Mouse (Mus musculus) spleen, adult 12 weeks (tissue): Measurements from ENCODE around the gene Mtfr2.

Source experiments
- DNase-seq: peaks from one replicate; pipeline ENCODE4 v3.0.0; 2022; ENCODE audit warnings: low spot score

Mtfr2 gene

DNA sequence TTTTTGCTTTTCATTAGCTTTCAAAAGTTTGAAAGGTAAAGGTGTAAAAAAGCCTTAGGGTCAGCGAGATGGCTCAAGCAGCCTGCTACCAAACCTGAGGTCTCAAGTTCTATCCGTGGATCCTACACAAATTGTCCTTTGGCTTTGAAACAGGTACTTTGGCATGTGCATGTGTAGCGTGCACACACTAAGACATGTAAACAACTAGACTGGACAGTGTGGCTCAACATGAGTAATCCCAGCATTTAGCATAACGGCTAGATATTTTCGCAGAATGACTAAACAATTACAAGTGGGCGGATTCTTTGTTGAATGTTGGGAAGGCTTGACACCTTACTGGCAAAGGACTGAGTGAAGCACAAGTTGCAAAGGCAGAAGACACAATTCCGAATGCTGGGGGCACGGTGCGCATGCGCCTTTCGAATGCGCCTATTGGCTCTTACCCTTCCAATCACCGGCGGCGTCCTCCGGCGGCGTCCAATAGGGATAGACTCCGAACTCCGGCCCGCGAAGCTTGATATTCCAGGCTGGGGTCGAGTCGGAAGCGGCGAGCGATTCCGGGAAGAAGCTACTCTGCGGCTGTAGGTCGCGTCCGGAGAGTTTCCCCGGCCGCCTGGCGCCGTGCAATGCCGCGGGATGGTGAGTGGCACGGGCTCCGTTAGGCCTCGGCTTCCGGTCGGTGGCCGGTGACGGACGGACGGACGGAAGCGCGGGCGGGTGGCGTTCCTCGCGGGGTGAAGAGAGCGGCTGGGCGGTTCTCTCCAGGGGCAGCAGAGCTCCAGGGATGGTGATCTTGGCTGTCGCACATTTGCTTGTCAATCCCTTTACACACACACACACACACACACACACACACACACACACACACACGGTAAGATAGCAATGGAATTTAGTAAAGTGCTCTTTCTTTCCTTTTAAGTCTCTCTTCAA is at the start of gene Mtfr2:
TSS of gene Mtfr2 (plus strand) at position 486 of the 930 bp plus-strand sequence.
- peak; percentile 91 for DNase-seq

DNA sequence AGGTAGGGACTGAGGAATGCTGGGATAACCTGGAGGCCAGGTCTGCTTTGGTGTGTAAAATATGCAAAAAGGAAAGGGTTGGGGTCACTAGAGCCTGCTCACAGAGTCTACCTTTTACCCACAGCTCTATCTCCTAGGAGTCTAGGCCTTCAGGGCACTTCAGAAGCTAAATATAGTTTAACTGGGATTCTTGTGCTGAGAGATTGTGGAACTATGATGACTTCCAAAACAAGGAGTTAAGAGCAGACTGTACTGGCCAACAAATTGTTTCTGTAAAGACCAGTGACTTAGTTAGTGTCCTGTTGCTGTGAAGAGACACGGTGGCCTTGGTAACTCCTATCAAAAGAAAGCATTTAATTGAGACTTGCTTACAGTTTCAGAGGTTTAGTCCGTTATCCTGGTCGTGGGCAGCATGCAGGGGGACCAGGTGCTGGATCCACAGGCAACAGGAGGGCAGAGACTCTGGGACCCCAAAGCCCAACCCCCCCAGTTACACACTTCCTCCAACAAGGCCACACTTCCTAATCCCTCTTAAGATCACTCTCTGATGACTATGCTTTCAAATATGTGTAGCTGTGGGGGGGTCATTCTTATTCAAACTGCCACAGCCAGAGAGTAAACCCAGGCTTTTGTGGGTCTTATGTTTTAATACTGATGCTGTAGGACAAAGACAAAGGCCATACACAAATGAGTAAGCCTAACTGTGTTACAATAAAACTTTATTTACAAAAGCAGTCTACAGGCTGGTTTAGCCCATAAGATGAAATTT is 49.2 kb upstream of the Mtfr2 start:
- DNase-seq: no peak

DNA sequence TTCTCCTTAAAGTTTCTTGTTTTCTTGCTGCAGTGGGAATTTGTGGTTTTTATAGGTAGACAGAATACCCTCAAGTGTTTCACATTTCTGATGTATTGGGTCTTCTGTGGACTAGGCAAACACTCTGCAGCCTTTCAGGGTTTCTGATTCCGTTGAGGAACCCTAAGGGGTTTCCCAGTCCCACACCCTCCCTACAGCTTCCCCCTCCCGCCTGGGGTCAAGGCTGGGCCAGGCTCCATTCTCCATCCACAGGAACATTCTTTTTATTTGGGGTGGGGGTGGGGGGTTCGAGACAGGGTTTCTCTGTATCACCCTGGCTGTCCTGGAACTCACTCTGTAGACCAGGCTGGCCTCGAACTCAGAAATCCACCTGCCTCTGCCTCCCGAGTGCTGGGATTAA is 48.5 kb upstream of the Mtfr2 start:
- no peak for DNase-seq

DNA sequence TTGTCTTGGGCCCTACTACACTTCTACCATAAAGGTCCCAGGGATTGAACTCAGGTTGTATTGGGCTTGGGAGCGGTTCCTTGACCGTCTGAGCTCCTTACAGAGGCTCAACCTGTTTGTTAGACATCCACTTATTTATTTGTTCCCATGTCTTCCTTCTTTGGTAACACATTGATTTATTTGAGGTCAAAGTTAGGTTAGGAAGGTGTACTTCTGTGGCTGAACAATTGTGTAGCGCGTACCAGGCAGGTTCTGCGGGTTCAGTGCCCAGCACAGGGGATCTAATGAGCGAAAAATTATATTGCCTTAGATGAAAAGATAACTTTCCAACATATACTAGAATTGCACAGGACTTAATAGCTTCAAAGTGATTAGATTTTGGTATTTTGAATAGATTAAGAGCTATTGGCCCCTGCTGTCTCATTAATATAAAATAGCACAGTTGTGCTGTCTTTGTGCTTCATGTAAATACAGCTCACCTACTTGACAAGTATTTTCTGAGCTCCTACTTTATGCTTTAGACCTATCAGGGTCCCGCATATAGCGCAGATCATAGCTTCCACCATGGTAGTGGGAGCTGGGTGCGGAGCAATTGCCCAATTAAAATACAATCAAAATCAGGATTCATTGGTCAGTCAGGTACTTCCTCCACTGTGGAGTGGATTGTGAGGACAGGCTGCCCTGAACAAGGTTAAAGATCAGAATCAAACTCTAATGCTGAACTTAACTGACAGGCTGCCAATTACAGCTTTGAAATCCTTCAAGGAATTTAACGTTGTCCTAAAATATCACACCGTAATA is 36.4 kb upstream of the Mtfr2 start:
- DNase-seq: no peak

DNA sequence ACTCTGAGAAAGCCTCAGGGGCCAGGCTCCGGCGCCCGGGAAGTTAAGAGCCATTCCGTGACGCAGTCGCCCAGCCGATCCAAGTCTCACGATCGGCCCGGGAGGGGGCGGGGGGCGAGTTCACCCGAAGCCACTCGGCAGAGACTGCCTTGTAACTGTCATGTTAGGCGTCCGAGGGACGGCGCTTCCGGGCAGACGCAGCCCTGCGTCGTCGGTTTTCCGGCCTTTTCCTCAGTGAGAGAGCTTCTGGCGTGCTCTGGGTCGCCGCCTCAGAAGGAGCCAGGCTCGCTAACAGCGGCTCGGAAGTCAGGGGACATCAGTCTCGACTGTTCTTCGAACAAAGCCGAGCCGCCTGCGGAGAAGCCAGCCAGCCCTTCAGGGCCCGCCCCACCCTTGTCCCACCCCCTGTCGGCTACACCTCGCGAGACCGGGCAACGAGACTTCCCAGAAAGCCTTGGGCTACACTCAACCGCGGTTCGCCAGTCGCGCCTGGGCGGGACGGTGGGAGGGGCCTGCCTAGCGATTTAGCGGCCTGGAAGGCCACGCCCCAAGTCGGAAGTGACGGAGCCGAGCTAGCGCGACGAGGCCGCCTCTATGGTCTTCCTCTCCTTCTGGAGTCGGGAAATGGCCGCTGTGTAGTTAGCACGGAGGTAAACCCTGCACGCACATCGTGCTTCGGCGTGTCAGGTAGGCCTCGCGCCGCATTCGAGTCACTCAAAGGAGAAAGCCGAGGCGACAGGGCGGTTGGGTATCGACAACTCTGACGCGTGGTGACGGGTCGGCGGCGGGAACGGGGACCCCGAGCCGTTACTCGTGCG is 35.4 kb upstream of the Mtfr2 start, which contains the start of gene Bclaf1:
TSS of gene Bclaf1 (plus strand) at position 552 of the 818 bp plus-strand sequence.
- peak; percentile 99 for DNase-seq

DNA sequence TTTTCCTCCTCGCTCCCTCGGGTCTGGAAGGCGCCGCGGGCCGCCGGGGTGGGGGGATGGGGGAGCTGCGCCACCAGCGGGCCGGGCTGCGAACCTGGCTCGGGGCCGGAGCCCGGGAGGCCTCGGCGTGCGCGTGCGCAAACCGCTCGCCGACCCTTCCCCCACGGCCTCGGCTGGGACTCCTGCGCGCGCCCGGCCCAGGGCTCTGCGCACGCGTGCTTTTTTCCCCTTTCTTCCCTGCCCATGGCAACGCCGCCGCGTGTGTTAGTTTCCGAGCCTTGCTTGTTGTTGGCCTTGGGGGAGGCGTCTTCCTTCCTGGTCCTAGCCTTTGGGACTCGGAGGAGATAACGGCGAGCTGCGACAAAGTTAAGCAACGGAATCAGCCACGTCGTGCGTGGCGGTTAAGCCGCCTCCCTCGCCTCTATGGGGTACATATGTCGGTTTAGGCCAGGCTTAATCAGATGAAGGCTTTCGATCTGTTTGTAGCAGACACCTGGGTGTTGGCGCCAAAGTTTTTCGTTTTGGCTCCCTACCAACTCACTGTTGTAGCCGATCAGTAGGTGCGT is 34.8 kb upstream of the Mtfr2 start:
- DNase-seq: peak; percentile 77

DNA sequence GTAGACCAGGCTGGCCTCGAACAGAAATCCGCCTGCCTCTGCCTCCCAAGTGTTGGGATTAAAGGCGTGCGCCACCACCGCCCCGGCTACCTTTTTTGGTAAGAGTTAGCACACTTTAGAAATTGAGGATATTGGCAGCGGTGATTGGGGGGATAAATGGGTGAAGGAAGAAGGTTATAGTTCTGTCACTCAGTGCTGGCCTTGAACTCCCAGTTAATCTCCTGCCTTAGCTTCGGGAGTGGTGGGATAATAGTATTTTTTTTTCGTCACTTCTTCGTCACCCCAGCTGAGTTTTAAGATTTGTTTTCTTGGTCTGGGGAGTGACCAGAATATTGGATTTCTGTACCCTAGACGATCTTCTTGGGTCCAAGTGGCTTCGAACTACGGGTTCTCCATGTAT is 34.1 kb upstream of the Mtfr2 start:
- no peak for DNase-seq

DNA sequence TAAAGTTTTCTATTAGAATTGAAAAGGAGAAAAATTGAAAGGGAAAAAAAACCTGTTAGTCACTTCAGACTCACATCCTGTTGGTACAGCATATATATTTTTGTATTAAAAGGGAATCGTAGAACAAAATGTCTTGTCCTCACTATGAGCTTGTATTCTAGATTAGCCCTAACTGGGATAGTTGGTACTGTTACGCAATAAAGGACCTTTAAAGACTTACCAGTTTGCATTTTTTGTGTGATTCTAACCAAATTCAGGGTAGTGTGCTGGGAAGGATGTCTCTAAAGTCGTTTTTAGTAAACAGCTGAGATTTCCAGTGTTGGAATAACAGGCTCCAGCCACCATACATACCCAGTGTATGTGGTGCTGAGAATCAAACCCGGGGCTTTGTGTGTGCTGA is 33.6 kb upstream of the Mtfr2 start:
- DNase-seq: no peak

DNA sequence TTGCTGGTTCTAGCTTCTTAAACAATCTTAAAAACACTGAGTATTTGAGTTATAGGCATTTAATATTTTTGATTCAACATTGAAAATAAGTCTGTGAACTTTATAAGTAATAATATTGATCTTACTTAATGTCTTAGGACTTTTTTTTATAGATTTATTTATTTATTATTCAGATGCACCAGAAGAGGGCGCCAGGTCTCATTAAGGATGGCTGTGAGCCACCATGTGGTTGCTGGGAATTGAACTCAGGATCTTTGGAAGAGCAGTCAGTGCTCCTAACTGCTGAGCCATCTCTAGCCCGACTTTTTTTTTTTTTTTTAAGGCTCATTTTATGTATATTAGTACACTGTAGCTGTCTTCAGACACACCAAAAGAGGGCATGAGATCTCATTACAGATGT is 32.8 kb upstream of the Mtfr2 start:
- no peak for DNase-seq

DNA sequence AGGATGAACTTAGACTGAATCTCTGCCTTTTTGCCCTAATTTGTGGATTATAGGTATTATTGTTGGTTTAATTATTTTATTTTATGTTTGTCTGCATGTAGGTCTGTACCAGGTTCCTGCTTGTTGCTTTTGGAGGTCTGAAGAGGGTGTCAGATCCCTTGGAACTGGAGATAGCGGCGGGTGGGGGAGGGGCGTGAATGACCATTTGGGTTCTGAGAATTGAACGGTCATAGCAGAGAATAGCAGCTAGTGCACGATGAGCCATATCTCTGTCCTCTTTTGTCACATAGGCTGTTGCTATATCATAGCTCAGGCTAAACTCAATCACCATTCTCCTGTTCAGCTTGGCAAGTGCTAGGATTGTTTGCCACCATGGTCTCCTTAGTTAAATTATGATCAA is 30.1 kb upstream of the Mtfr2 start:
- DNase-seq: no peak

DNA sequence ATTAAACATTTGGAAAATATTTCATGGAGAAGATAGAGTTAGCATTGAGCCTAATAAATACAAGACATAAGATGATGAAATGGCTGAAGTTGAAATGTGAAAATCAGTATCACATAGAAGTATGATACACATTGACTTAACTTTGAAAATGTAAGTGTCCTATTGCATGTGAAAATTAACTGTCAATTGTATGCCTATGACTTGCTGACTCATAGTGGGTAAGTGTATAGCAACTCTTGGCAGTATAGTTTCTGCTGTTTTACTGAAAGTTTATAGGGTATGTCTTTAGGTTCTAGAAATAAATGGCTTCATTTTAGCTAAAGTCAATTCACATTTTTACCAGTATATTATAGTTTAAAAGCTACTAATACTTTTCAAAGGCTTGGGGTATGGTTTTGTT is 21.3 kb upstream of the Mtfr2 start:
- no peak for DNase-seq

DNA sequence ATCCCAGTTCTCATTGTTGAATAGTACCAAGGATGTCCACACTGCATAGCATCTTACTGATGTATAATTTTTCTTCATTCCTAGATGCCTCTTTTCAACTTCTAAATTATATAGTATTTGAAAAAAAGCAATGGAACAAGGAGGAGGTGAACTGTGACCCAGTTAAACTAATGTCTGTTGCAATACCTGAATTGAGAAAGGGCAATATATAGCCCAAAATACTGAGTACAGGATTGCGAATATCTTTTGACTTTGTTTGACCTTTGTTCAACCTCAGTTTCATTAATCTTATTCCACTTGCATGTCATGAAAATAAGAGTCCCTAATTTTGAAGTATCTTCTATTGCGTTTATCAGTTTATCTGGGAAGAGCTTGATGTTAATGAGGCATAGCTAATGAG is 16.3 kb upstream of the Mtfr2 start:
- DNase-seq: no peak

DNA sequence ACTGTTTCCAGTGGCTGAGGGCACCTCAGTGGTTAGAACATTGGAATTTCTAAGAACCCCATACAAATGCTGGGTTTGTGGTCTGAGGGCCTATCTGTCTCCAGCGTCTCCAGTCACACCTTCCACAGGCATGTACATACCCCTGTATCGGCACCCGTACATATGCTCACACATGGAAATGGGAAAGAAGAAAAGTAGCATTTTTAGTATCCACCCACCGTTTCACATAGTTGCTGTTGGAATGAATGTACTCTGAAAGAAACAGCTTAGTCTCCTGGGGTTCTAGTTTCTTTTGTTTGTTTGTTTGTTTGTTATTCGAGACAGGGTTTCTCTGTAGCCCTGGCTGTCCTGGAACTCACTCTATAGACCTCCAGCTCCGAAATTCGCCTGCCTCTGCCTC is 9.7 kb upstream of the Mtfr2 start:
- DNase-seq: no peak

DNA sequence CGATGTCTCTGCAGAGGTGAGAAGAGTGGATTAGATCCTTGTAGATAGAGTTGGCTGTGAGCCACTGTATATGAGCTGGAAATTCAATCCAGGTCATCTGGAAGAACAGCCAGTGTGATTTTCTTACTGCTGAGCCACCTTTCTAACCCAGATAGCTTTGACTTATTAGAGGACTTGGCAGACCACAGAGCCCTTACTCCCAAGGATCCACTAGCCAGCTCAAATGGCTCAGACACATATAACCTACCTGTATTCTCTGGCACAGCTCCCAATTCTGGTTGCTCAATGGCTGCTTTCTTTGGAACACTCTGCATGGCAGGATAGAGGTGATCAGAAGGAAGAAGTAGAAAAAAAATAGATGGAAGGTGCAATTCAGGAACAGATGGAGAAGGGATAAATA is 1.8 kb upstream of the Mtfr2 start:
- no peak for DNase-seq

DNA sequence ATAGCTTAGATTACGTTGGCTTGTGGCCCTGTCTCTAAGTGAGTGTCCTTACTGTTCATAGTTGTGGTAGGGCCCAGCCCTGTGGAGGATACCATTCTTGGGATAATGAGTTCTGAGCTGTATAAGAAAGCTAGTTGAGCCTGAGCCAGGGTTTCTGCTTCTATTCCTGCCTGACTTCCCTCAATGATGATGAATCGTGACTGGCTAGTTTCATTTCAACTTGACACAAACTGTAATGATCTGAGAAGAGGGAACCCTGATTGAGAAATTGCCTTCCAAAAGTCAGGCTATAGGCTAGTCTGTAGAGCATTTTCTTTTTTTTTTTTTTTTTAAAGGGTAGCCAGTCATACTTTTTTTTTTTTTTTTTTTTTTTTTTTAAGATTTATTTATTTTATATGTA is 1.3 kb downstream of the Mtfr2 start:
- no peak for DNase-seq

DNA sequence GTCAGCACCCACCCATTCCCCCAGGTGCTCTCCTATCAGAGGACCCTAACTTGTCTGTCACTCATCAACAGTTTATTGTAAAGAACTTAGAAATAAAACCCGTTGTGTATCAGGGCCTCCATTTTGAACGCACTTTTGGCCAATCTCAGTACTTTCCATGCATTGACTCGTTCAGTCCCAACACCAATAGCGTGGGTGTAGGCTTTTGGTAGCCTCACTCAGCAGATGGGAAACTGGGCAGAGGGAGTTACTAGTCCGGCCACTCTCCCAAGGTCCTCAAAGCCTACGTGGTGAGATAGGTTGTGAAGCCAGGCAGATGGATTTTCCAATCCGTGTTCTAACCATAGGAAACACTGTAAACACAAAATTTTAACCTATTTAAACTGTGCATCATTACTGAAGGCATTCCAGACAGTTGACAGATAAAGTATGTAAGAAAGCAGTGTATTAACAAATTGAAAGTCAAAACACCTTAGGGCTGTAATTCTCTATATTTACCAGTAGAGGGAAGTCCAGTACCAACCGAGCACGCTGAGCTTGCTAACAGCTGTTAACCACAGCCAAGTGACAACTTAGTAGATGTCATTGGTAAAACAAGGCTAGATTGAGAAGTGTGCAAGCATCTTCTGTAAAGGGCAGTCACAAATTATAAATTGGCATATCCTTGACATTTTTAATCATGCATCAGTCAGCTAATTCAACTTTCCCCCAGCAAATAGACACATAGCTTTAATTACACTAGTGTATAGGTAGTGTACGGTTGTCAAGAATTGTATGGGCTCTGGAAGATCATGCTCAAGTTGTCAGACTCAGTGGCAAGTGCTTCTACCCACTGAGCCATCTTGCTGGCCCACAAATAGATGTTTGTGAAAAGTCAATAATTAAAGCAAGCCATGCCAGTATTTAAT is 14.2 kb downstream of the Mtfr2 start:
- no peak for DNase-seq

DNA sequence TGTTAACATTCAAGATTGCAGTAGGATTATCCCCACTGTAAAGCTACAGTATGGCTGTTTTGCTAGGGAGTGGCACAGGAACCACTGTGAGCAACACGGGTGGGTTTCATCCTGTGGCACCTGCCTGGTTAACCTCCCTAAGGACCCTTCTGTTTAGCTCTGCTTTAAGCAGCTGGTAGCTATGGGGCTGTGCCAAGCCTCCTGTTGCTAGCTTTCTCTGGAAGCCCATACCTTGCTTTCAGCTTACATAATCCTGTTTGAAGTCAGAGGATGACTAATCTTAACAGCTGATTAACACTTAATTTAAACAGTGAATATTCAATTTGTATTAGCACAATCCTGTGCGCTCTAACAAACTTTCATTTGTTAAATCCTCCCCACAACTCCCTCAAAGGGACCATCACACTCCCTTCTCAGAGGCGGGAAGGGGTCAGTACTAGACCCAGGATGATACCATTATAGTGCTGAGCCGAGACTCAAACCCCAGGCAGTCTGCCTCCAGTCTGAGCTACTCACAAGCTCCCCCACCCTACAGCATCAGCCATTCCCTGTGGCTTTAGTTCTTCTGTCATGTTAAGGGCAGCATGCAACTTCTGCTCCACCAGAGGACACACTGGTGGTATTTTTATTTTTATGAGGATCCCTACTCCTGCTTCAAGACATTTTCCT is 15.0 kb downstream of the Mtfr2 start:
- DNase-seq: no peak

DNA sequence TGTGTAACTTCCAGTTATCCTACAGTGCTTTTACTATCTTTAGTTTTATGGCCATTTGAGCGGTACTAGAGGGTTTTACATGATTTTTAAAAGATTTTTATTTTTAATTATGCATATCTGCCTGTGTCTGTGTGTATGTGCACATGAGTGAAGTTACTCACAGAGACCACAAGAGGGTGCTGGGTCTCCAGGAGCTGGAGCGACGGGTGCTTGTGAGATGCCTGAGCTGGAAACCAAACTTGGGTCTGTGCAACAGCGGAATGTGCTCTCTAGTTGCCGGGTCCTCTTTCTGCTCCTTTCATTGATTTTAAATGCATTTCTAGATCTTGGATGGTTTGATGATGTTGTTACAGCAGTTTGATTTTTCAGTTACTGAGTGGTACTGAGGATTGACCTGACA is 24.5 kb downstream of the Mtfr2 start:
- DNase-seq: no peak

DNA sequence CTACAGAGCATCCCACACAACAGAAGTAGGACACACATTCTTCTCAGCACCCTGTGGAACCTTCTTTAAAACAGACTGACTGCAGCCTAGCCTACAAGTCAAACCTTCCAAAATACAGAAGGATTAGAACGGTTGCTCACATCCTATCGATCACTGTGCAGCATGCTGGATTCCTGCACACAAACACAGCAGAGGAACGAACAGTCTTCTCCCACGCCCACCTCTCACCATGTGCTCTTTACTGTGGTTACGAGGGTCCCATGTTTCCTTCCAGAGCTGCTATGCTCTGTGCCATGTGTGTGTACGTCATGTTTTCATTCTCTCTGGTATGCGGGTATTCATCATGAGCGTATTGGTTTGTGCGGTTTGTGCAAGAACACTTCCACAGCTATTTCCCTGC is 30.1 kb downstream of the Mtfr2 start:
- DNase-seq: no peak
